Mouse (Mus musculus): ENCODE results near the gene Mrpl32. TPM values are rescaled to one million over a fixed set of nuclear protein-coding genes. Genes with fewer than 3 reads are reported as not detected.

Mrpl32 gene
- 102 and 119 TPM in 2 replicates for polyA plus RNA-seq (2014; fragmentation: Nextera tagmentation; extraction: Ambion mirVana)

- under 1% methylated on average over 42 of the region's 42 CpGs for WGBS
- no peaks in the 10 kb centered on the region for H3K27me3 ChIP-seq (replicated peaks; ENCODE audit: control insufficient read depth, insufficient read depth, low read length)
- H3K4me3 ChIP-seq (ENCODE audit: low read depth, low read length) = peak within 1 kb of the TSS; percentile 72
- DNase-seq (ENCODE audit: low spot score) (peak; percentile 99), ATAC-seq (ENCODE audit: low read depth) (peak; percentile 98)
- peak within 1 kb of the TSS; percentile 85 for H3K9ac ChIP-seq (ENCODE audit: low read depth, low read length)
- H3K36me3 ChIP-seq (ENCODE audit: control insufficient read depth, insufficient read depth, low read length) = peaks cover 30% of the 10 kb centered on the region
- H3K4me1 ChIP-seq (ENCODE audit: control insufficient read depth, insufficient read depth, low read length) = no peaks in the 10 kb centered on the region
- peak within 1 kb of the TSS; percentile 75 for H3K4me2 ChIP-seq (ENCODE audit: low read depth, low read length)
- H3K27ac ChIP-seq (replicated peaks; ENCODE audit: low read depth, low read length) = peak within 1 kb of the TSS; percentile 54; the same call in 1 of the 2 replicates
- no peaks in the 10 kb centered on the region for H3K9me3 ChIP-seq (ENCODE audit: control insufficient read depth, low read length)
Measured at GRCm38 (mm10) chr13:14612926-14613529, at the start of gene Mrpl32, which contains the start of gene Psma2. TSS of gene Mrpl32 (minus strand) at chr13:14613165. TSS of gene Psma2 (plus strand) at chr13:14613240.

- DNase-seq (ENCODE audit: low spot score) (peak; percentile 69), ATAC-seq (ENCODE audit: low read depth) (no peak)
- H3K27me3 ChIP-seq (replicated peaks; ENCODE audit: control insufficient read depth, insufficient read depth, low read length) = no peaks in the 10 kb centered on the region
- WGBS = 4% methylated on average over 1 of the region's 1 CpGs
- no peaks in the 10 kb centered on the region for H3K36me3 ChIP-seq (ENCODE audit: control insufficient read depth, insufficient read depth, low read length)
- H3K4me1 ChIP-seq (ENCODE audit: control insufficient read depth, insufficient read depth, low read length) = no peaks in the 10 kb centered on the region
- H3K4me2 ChIP-seq (ENCODE audit: low read depth, low read length) = no peak overlapping the region
- peaks cover 4% of the 10 kb centered on the region; the same call in 1 of the 2 replicates for H3K9me3 ChIP-seq (ENCODE audit: control insufficient read depth, low read length)
- H3K9ac ChIP-seq (ENCODE audit: low read depth, low read length) = no peak overlapping the region
- no peak overlapping the region for H3K4me3 ChIP-seq (ENCODE audit: low read depth, low read length)
- no peak overlapping the region for H3K27ac ChIP-seq (replicated peaks; ENCODE audit: low read depth, low read length)
Measured at GRCm38 (mm10) chr13:14649301-14649700, 36.3 kb upstream of the Mrpl32 start.

GRCm38 (mm10) chr13:14639998-14640397 lies 27.0 kb upstream of the Mrpl32 start:
- DNase-seq (ENCODE audit: low spot score) = no peak
- H3K27me3 ChIP-seq (replicated peaks; ENCODE audit: control insufficient read depth, insufficient read depth, low read length) = no peaks in the 10 kb centered on the region
- no peak overlapping the region for H3K9ac ChIP-seq (ENCODE audit: low read depth, low read length)
- no peak overlapping the region for H3K4me3 ChIP-seq (ENCODE audit: low read depth, low read length)
- H3K27ac ChIP-seq (replicated peaks; ENCODE audit: low read depth, low read length) = no peak overlapping the region
- H3K4me2 ChIP-seq (ENCODE audit: low read depth, low read length) = no peak overlapping the region
- no peaks in the 10 kb centered on the region for H3K9me3 ChIP-seq (ENCODE audit: control insufficient read depth, low read length)
- H3K36me3 ChIP-seq (ENCODE audit: control insufficient read depth, insufficient read depth, low read length) = peaks cover 36% of the 10 kb centered on the region
- WGBS = 30% methylated on average over 1 of the region's 1 CpGs
- no peak for ATAC-seq (ENCODE audit: low read depth)
- H3K4me1 ChIP-seq (ENCODE audit: control insufficient read depth, insufficient read depth, low read length) = no peaks in the 10 kb centered on the region

- H3K27me3 ChIP-seq (replicated peaks; ENCODE audit: control insufficient read depth, insufficient read depth, low read length) = no peaks in the 10 kb centered on the region
- H3K4me2 ChIP-seq (ENCODE audit: low read depth, low read length) = peak within 1 kb of the TSS; percentile 82
- H3K4me3 ChIP-seq (ENCODE audit: low read depth, low read length) = peak within 1 kb of the TSS; percentile 53
- peak within 1 kb of the TSS; percentile 72 for H3K9ac ChIP-seq (ENCODE audit: low read depth, low read length)
- no peaks in the 10 kb centered on the region for H3K4me1 ChIP-seq (ENCODE audit: control insufficient read depth, insufficient read depth, low read length)
- 2% methylated on average over 27 of the region's 29 CpGs for WGBS
- DNase-seq (ENCODE audit: low spot score) (peak; percentile 97), ATAC-seq (ENCODE audit: low read depth) (peak; percentile 97)
- peaks cover 25% of the 10 kb centered on the region for H3K36me3 ChIP-seq (ENCODE audit: control insufficient read depth, insufficient read depth, low read length)
- no peak within 1 kb of the TSS; the same call in 1 of the 2 replicates for H3K27ac ChIP-seq (replicated peaks; ENCODE audit: low read depth, low read length)
- H3K9me3 ChIP-seq (ENCODE audit: control insufficient read depth, low read length) = no peaks in the 10 kb centered on the region
Measured at GRCm38 (mm10) chr13:14629726-14630641, 17.0 kb upstream of the Mrpl32 start, which contains the start of gene AW209491. TSS of gene AW209491 (plus strand) at chr13:14630154.

GRCm38 (mm10) chr13:14618724-14619123 lies 5.8 kb upstream of the Mrpl32 start:
- H3K27me3 ChIP-seq (replicated peaks; ENCODE audit: control insufficient read depth, insufficient read depth, low read length) = no peaks in the 10 kb centered on the region
- peak; percentile 47 for DNase-seq (ENCODE audit: low spot score)
- H3K36me3 ChIP-seq (ENCODE audit: control insufficient read depth, insufficient read depth, low read length) = peaks cover 62% of the 10 kb centered on the region
- H3K4me3 ChIP-seq (ENCODE audit: low read depth, low read length) = no peak overlapping the region
- H3K27ac ChIP-seq (replicated peaks; ENCODE audit: low read depth, low read length) = no peak overlapping the region
- H3K4me1 ChIP-seq (ENCODE audit: control insufficient read depth, insufficient read depth, low read length) = no peaks in the 10 kb centered on the region
- no peaks in the 10 kb centered on the region for H3K9me3 ChIP-seq (ENCODE audit: control insufficient read depth, low read length)
- 43% methylated on average over 2 of the region's 2 CpGs for WGBS
- peak; percentile 47; the same call in 1 of the 2 replicates for ATAC-seq (ENCODE audit: low read depth)
- H3K4me2 ChIP-seq (ENCODE audit: low read depth, low read length) = no peak overlapping the region
- H3K9ac ChIP-seq (ENCODE audit: low read depth, low read length) = no peak overlapping the region

GRCm38 (mm10) chr13:14613553-14613952 lies 588 bp upstream of the Mrpl32 start:
- H3K27me3 ChIP-seq (replicated peaks; ENCODE audit: control insufficient read depth, insufficient read depth, low read length) = no peaks in the 10 kb centered on the region
- no peak overlapping the region; the same call in 1 of the 2 replicates for H3K27ac ChIP-seq (replicated peaks; ENCODE audit: low read depth, low read length)
- DNase-seq (ENCODE audit: low spot score) (no peak), ATAC-seq (ENCODE audit: low read depth) (no peak)
- peak overlapping the region; percentile 75 for H3K4me2 ChIP-seq (ENCODE audit: low read depth, low read length)
- under 1% methylated on average over 9 of the region's 9 CpGs for WGBS
- H3K4me3 ChIP-seq (ENCODE audit: low read depth, low read length) = peak overlapping the region; percentile 72
- peaks cover 34% of the 10 kb centered on the region for H3K36me3 ChIP-seq (ENCODE audit: control insufficient read depth, insufficient read depth, low read length)
- H3K9me3 ChIP-seq (ENCODE audit: control insufficient read depth, low read length) = no peaks in the 10 kb centered on the region
- H3K9ac ChIP-seq (ENCODE audit: low read depth, low read length) = peak overlapping the region; percentile 85
- no peaks in the 10 kb centered on the region for H3K4me1 ChIP-seq (ENCODE audit: control insufficient read depth, insufficient read depth, low read length)

- Histone ChIP-seq H3K4me2 (ENCODE audit: low read depth, low read length) (peak overlapping the region; percentile 61), H3K9me3 (ENCODE audit: control insufficient read depth, low read length) (no peaks in the 10 kb centered on the region), H3K4me3 (ENCODE audit: low read depth, low read length) (peak overlapping the region; percentile 72), H3K27ac (replicated peaks; ENCODE audit: low read depth, low read length) (no peak overlapping the region), H3K36me3 (ENCODE audit: control insufficient read depth, insufficient read depth, low read length) (peaks cover 26% of the 10 kb centered on the region), H3K4me1 (ENCODE audit: control insufficient read depth, insufficient read depth, low read length) (no peaks in the 10 kb centered on the region), H3K27me3 (replicated peaks; ENCODE audit: control insufficient read depth, insufficient read depth, low read length) (no peaks in the 10 kb centered on the region), H3K9ac (ENCODE audit: low read depth, low read length) (peak overlapping the region; percentile 81)
- WGBS = 6% methylated on average over 10 of the region's 10 CpGs
- DNase-seq (ENCODE audit: low spot score) = no peak
- ATAC-seq (ENCODE audit: low read depth) = peak; percentile 31; the same call in 1 of the 2 replicates
Measured at GRCm38 (mm10) chr13:14612463-14612862, 502 bp downstream of the Mrpl32 start.

GRCm38 (mm10) chr13:14607616-14608015 lies 5.3 kb downstream of the Mrpl32 start:
- Histone ChIP-seq H3K9me3 (ENCODE audit: control insufficient read depth, low read length) (no peaks in the 10 kb centered on the region), H3K27me3 (replicated peaks; ENCODE audit: control insufficient read depth, insufficient read depth, low read length) (no peaks in the 10 kb centered on the region), H3K36me3 (ENCODE audit: control insufficient read depth, insufficient read depth, low read length) (peaks cover 14% of the 10 kb centered on the region), H3K4me1 (ENCODE audit: control insufficient read depth, insufficient read depth, low read length) (no peaks in the 10 kb centered on the region), H3K9ac (ENCODE audit: low read depth, low read length) (no peak overlapping the region), H3K4me3 (ENCODE audit: low read depth, low read length) (no peak overlapping the region), H3K27ac (replicated peaks; ENCODE audit: low read depth, low read length) (no peak overlapping the region), H3K4me2 (ENCODE audit: low read depth, low read length) (no peak overlapping the region)
- no peak for DNase-seq (ENCODE audit: low spot score)
- ATAC-seq (ENCODE audit: low read depth) = no peak
